9 mouse cellular contexts compared by ENCODE assay signal in the genomic region with DNA sequence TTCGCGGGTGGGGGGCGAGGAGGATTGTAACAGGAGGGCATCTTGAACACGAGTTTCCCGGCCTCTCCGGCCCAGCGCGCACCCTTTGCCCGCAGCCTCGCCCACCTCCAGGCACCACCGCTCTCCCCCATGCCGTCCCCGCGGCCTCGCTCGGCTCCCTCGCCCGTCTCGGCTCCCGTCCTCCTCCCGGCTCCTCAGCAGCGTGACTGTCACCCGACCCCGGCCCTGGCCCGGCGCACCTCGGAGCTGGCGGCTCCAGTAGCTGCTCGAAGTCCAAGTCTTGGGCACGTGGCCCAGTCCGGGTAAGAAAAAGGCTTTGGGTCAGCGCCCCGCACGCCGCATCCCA. TPM values are rescaled to one million over a fixed set of nuclear protein-coding genes. Genes with fewer than 3 reads are reported as not detected.
DNase-seq lines count a peak whose midpoint lies in the region; ATAC-seq and TF ChIP-seq lines count a peak whose summit lies in the region.
"Had no signal": no experiment of that assay in that cellular context is flagged by ENCODE, and none has a peak within 500 bp of the region (broad histone marks: within the 10 kb centered on the region; RNA-seq: fewer than 3 reads in every experiment).

No protein-coding gene starts in this region.

- DNase-seq in gastrocnemius, adult 2 months: peak; percentile 90
- no peak for DNase-seq in gastrocnemius, postnatal 10 days
- DNase-seq in forebrain, embryonic 14.5 days (ENCODE audit: low spot score): no peak
- no peak for DNase-seq in gastrocnemius, postnatal 14 days
- DNase-seq in urinary bladder, adult 2 months (ENCODE audit: low spot score): no peak
- no peak for DNase-seq in layer of hippocampus, postnatal 36 days

- peaks cover 22% of the 10 kb centered on the region for H3K36me3 ChIP-seq in forebrain, embryonic 14.5 days (ENCODE audit: control insufficient read depth, insufficient read depth, low read length)
- H3K36me3 ChIP-seq in liver, embryonic 16.5 days (ENCODE audit: control insufficient read depth, insufficient read depth): peaks cover 5% of the 10 kb centered on the region

- peak overlapping the region; percentile 89 for H3K4me2 ChIP-seq in forebrain, embryonic 14.5 days (ENCODE audit: low read length)
- H3K4me2 ChIP-seq in liver, embryonic 16.5 days (ENCODE audit: low read depth, low read length): peak overlapping the region; percentile 97

- WGBS in forebrain, embryonic 14.5 days: under 1% methylated on average over 35 of the region's 35 CpGs
- under 1% methylated on average over 35 of the region's 35 CpGs for WGBS in liver, embryonic 16.5 days (ENCODE audit: insufficient replicate concordance)

- peaks cover 4% of the 10 kb centered on the region for H3K4me1 ChIP-seq in forebrain, embryonic 14.5 days (ENCODE audit: control insufficient read depth, insufficient read depth, low read length)
- H3K4me1 ChIP-seq in liver, embryonic 16.5 days (ENCODE audit: control insufficient read depth, low read depth, low read length): peaks cover 15% of the 10 kb centered on the region

- H3K9ac ChIP-seq in forebrain, embryonic 14.5 days (ENCODE audit: low read length): peak overlapping the region; percentile 88
- peak overlapping the region; percentile 98 for H3K9ac ChIP-seq in liver, embryonic 16.5 days (ENCODE audit: low read depth, low read length)

- no peaks in the 10 kb centered on the region for H3K27me3 ChIP-seq in forebrain, embryonic 14.5 days (replicated peaks; ENCODE audit: control insufficient read depth, insufficient read depth, low read length)
- H3K27me3 ChIP-seq in liver, embryonic 16.5 days (ENCODE audit: control insufficient read depth, insufficient read depth, low read depth, low read length): no peaks in the 10 kb centered on the region

- intact Hi-C loops in gastrocnemius, adult 2 months (cut with DNase I): loop anchor here (2.0 to 10.0 kb wide), 2 partner anchors 49 to 193 kb away; a partner anchor contains a TSS
- intact Hi-C loops in gastrocnemius, postnatal 14 days (cut with DNase I; ENCODE audit: low total_unique reads): no loop called here

- TF ChIP-seq CTCF in gastrocnemius, adult 2 months (IDR thresholded peaks at IDR 0.05): no peak

- peak overlapping the region; percentile 97 for H3K4me3 ChIP-seq in gastrocnemius, adult 2 months
- peak overlapping the region; percentile 84 for H3K4me3 ChIP-seq in forebrain, embryonic 14.5 days (ENCODE audit: low read depth, low read length)
- H3K4me3 ChIP-seq in liver, embryonic 16.5 days (ENCODE audit: low read depth, low read length): peak overlapping the region; percentile 97

- H3K27ac ChIP-seq in gastrocnemius, adult 2 months: peak overlapping the region; percentile 97
- peak overlapping the region; percentile 79 for H3K27ac ChIP-seq in forebrain, embryonic 14.5 days (ENCODE audit: low read depth, low read length)
- H3K27ac ChIP-seq in liver, embryonic 16.5 days (ENCODE audit: low read length): peak overlapping the region; percentile 87

- peak; percentile 44 for ATAC-seq in CD4-positive, CD25-positive, alpha-beta regulatory T cell, adult 4 months
- peak; percentile 84 for ATAC-seq in forebrain, embryonic 14.5 days
- ATAC-seq in liver, embryonic 16.5 days (ENCODE audit: low read depth): peak; percentile 56

- H3K9me3 ChIP-seq in forebrain, embryonic 14.5 days (replicated peaks; ENCODE audit: control insufficient read depth, low read length): no peaks in the 10 kb centered on the region
- H3K9me3 ChIP-seq in liver, embryonic 16.5 days (replicated peaks; ENCODE audit: control insufficient read depth, low read length): no peaks in the 10 kb centered on the region

RNA-seq across cellular contexts. Expression of a gene that starts 0.3 kb away (rescaled TPM):
- total RNA-seq in gastrocnemius, adult 2 months (2021): 10 to 100 TPM; 18.5 to 24.0 TPM
- 10 to 100 TPM; 14.2 to 15.0 TPM for total RNA-seq in gastrocnemius, postnatal 10 days (2021)
- polyA plus RNA-seq in CD4-positive, CD25-positive, alpha-beta regulatory T cell, adult 4 months (2017; shearing (Covaris generic)): 10 to 100 TPM; 16.2 to 19.7 TPM
- polyA plus RNA-seq in forebrain, embryonic 14.5 days (2014; fragmentation: Nextera tagmentation; extraction: Ambion mirVana): 25.1 and 27.1 TPM in 2 replicates
- 8.3 and 8.5 TPM in 2 replicates for polyA plus RNA-seq in liver, embryonic 16.5 days (2015; fragmentation: Nextera tagmentation; extraction: Ambion mirVana)
- 10 to 100 TPM; 13.2 to 14.0 TPM for total RNA-seq in gastrocnemius, postnatal 14 days (2021)
- 7.9 and 8.3 TPM in 2 replicates for polyA plus RNA-seq in urinary bladder, adult 2 months (2012; rRNA removed)
- 10 to 100 TPM; 24.0 to 29.3 TPM for total RNA-seq in layer of hippocampus, postnatal 36 days (2021)

RNA-seq across cellular contexts. Expression of a gene that starts 8.7 kb away (rescaled TPM):
- total RNA-seq in gastrocnemius, adult 2 months (2021): 10 to 100 TPM; 33.4 to 43.4 TPM
- 10 to 100 TPM; 30.1 to 36.2 TPM for total RNA-seq in gastrocnemius, postnatal 10 days (2021)
- polyA plus RNA-seq in CD4-positive, CD25-positive, alpha-beta regulatory T cell, adult 4 months (2017; shearing (Covaris generic)): 10 to 100 TPM; 35.4 to 39.9 TPM
- 33.1 and 33.9 TPM in 2 replicates for polyA plus RNA-seq in forebrain, embryonic 14.5 days (2014; fragmentation: Nextera tagmentation; extraction: Ambion mirVana)
- polyA plus RNA-seq in liver, embryonic 16.5 days (2015; fragmentation: Nextera tagmentation; extraction: Ambion mirVana): 19.5 and 20.5 TPM in 2 replicates
- total RNA-seq in gastrocnemius, postnatal 14 days (2021): 10 to 100 TPM; 30.7 to 34.8 TPM
- 47.4 and 49.2 TPM in 2 replicates for polyA plus RNA-seq in urinary bladder, adult 2 months (2012; rRNA removed)
- total RNA-seq in layer of hippocampus, postnatal 36 days (2021): 10 to 100 TPM; 50.0 to 56.9 TPM

RNA-seq across cellular contexts. Expression of a gene that starts 28.6 kb away (rescaled TPM):
- total RNA-seq in gastrocnemius, adult 2 months (2021): not detected
- total RNA-seq in gastrocnemius, postnatal 10 days (2021): not detected
- polyA plus RNA-seq in CD4-positive, CD25-positive, alpha-beta regulatory T cell, adult 4 months (2017; shearing (Covaris generic)): not detected
- not detected in 2 replicates for polyA plus RNA-seq in forebrain, embryonic 14.5 days (2014; fragmentation: Nextera tagmentation; extraction: Ambion mirVana)
- polyA plus RNA-seq in liver, embryonic 16.5 days (2015; fragmentation: Nextera tagmentation; extraction: Ambion mirVana): not detected in 2 replicates
- total RNA-seq in gastrocnemius, postnatal 14 days (2021): not detected
- polyA plus RNA-seq in urinary bladder, adult 2 months (2012; rRNA removed): not detected in 2 replicates
- total RNA-seq in layer of hippocampus, postnatal 36 days (2021): not detected
- polyA plus RNA-seq: large intestine, adult 2 months had no signal

RNA-seq across cellular contexts. Expression of a gene that starts 32.9 kb away (rescaled TPM):
- total RNA-seq in gastrocnemius, adult 2 months (2021): not detected
- not detected for total RNA-seq in gastrocnemius, postnatal 10 days (2021)
- not detected for polyA plus RNA-seq in CD4-positive, CD25-positive, alpha-beta regulatory T cell, adult 4 months (2017; shearing (Covaris generic))
- not detected in 2 replicates for polyA plus RNA-seq in forebrain, embryonic 14.5 days (2014; fragmentation: Nextera tagmentation; extraction: Ambion mirVana)
- polyA plus RNA-seq in liver, embryonic 16.5 days (2015; fragmentation: Nextera tagmentation; extraction: Ambion mirVana): not detected in 2 replicates
- not detected for total RNA-seq in gastrocnemius, postnatal 14 days (2021)
- polyA plus RNA-seq in urinary bladder, adult 2 months (2012; rRNA removed): not detected in 2 replicates
- not detected for total RNA-seq in layer of hippocampus, postnatal 36 days (2021)
- polyA plus RNA-seq: large intestine, adult 2 months had no signal

RNA-seq across cellular contexts. Expression of a gene that starts 40.1 kb away (rescaled TPM):
- total RNA-seq in gastrocnemius, adult 2 months (2021): under 1 TPM; 0.38 to 0.86 TPM
- not detected for total RNA-seq in gastrocnemius, postnatal 10 days (2021)
- polyA plus RNA-seq in CD4-positive, CD25-positive, alpha-beta regulatory T cell, adult 4 months (2017; shearing (Covaris generic)): not detected
- not detected in 2 replicates for polyA plus RNA-seq in forebrain, embryonic 14.5 days (2014; fragmentation: Nextera tagmentation; extraction: Ambion mirVana)
- polyA plus RNA-seq in liver, embryonic 16.5 days (2015; fragmentation: Nextera tagmentation; extraction: Ambion mirVana): not detected in 2 replicates
- not detected for total RNA-seq in gastrocnemius, postnatal 14 days (2021)
- 0.03 TPM in 1 of 2 replicates, not detected in the other for polyA plus RNA-seq in urinary bladder, adult 2 months (2012; rRNA removed)
- total RNA-seq in layer of hippocampus, postnatal 36 days (2021): not detected
